Mouse (Mus musculus): ENCODE data around the gene Ctnnd2.

The Ctnnd2 gene

GRCm38 (mm10) chr15:30875523-30875922 lies 703.1 kb downstream of the Ctnnd2 start:
- no peak for DNase-seq (ENCODE audit: low read depth, low spot score)

- no peak for DNase-seq (ENCODE audit: low read depth, low spot score)
Observed at GRCm38 (mm10) chr15:30884692-30885334, 712.4 kb downstream of the Ctnnd2 start.

GRCm38 (mm10) chr15:30885410-30885809 lies 713.0 kb downstream of the Ctnnd2 start:
- no peak for DNase-seq (ENCODE audit: low read depth, low spot score)

GRCm38 (mm10) chr15:30887559-30887958 lies 715.2 kb downstream of the Ctnnd2 start:
- no peak for DNase-seq (ENCODE audit: low read depth, low spot score)

- no peak for DNase-seq (ENCODE audit: low read depth, low spot score)
Observed at GRCm38 (mm10) chr15:30891986-30892385, 719.6 kb downstream of the Ctnnd2 start.

- DNase-seq (ENCODE audit: low read depth, low spot score): no peak
Observed at GRCm38 (mm10) chr15:30895063-30895462, 722.7 kb downstream of the Ctnnd2 start.

- no peak for DNase-seq (ENCODE audit: low read depth, low spot score)
Observed at GRCm38 (mm10) chr15:30897342-30897741, 724.9 kb downstream of the Ctnnd2 start.

GRCm38 (mm10) chr15:30908027-30908426 lies 735.6 kb downstream of the Ctnnd2 start:
- no peak for DNase-seq (ENCODE audit: low read depth, low spot score)

- DNase-seq (ENCODE audit: low read depth, low spot score): no peak
Observed at GRCm38 (mm10) chr15:30913360-30913759, 741.0 kb downstream of the Ctnnd2 start.

- DNase-seq (ENCODE audit: low read depth, low spot score): no peak
Observed at GRCm38 (mm10) chr15:30925838-30926237, 753.4 kb downstream of the Ctnnd2 start.

GRCm38 (mm10) chr15:30927632-30928031 lies 755.2 kb downstream of the Ctnnd2 start:
- no peak for DNase-seq (ENCODE audit: low read depth, low spot score)

- no peak for DNase-seq (ENCODE audit: low read depth, low spot score)
Observed at GRCm38 (mm10) chr15:30931906-30932305, 759.5 kb downstream of the Ctnnd2 start.

GRCm38 (mm10) chr15:30945863-30946262 lies 773.5 kb downstream of the Ctnnd2 start:
- DNase-seq (ENCODE audit: low read depth, low spot score): no peak

- no peak for DNase-seq (ENCODE audit: low read depth, low spot score)
Observed at GRCm38 (mm10) chr15:30958513-30958912, 786.1 kb downstream of the Ctnnd2 start.

GRCm38 (mm10) chr15:30962421-30963160 lies 790.2 kb downstream of the Ctnnd2 start:
- no peak for DNase-seq (ENCODE audit: low read depth, low spot score)

- DNase-seq (ENCODE audit: low read depth, low spot score): no peak
Observed at GRCm38 (mm10) chr15:30964046-30964445, 791.7 kb downstream of the Ctnnd2 start.

GRCm38 (mm10) chr15:30964865-30965679 lies 792.7 kb downstream of the Ctnnd2 start:
- DNase-seq (ENCODE audit: low read depth, low spot score): no peak

- DNase-seq (ENCODE audit: low read depth, low spot score): no peak
Observed at GRCm38 (mm10) chr15:30966826-30967225, 794.4 kb downstream of the Ctnnd2 start.

GRCm38 (mm10) chr15:30974436-30974835 lies 802.0 kb downstream of the Ctnnd2 start:
- DNase-seq (ENCODE audit: low read depth, low spot score): no peak

GRCm38 (mm10) chr15:30974991-30975775 lies 802.8 kb downstream of the Ctnnd2 start:
- DNase-seq (ENCODE audit: low read depth, low spot score): no peak

GRCm38 (mm10) chr15:30977166-30977740 lies 804.9 kb downstream of the Ctnnd2 start:
- no peak for DNase-seq (ENCODE audit: low read depth, low spot score)

Data from CD4-positive helper T cell, adult 2 months (primary cell).